27 mouse cellular contexts compared by ENCODE assay signal in the genomic region with DNA sequence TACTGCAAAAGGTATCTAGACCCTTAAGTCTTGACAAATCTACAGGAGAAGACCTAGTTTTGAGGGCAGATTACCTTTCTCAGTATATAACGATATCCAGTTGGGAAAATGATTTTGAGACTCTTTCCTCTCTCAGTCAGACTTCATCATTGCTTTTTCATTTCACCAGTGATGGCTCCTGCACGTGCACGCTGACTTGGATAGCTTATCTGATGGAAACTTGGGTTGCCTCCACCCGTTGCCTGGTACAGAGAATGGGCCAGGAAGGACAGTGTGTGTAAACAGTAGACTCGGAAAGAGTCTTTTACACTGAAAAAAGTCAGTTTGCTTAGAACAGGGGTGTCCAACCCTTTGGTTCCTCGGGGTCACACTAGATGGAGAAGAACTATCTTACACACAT.
"Had no signal": no experiment of that assay in that cellular context is flagged by ENCODE, and none has a peak within 500 bp of the region (broad histone marks: within the 10 kb centered on the region; RNA-seq: fewer than 3 reads in every experiment).

No protein-coding gene starts in this region.

- H3K9ac ChIP-seq: embryonic facial prominence, embryonic 12.5 days; embryonic facial prominence, embryonic 13.5 days; embryonic facial prominence, embryonic 15.5 days; forebrain, embryonic 12.5 days; forebrain, embryonic 13.5 days; forebrain, embryonic 15.5 days; forebrain, postnatal 0 days had no signal

- H3K27ac ChIP-seq: embryonic facial prominence, embryonic 10.5 days; embryonic facial prominence, embryonic 12.5 days; embryonic facial prominence, embryonic 13.5 days; embryonic facial prominence, embryonic 15.5 days; forebrain, embryonic 10.5 days; forebrain, embryonic 12.5 days; forebrain, embryonic 13.5 days; forebrain, embryonic 15.5 days; gastrocnemius, adult 2 months; heart, adult 2 months had no signal

- H3K9me3 ChIP-seq: embryonic facial prominence, embryonic 10.5 days; embryonic facial prominence, embryonic 12.5 days; embryonic facial prominence, embryonic 13.5 days; embryonic facial prominence, embryonic 15.5 days; forebrain, embryonic 10.5 days; forebrain, embryonic 12.5 days; forebrain, embryonic 13.5 days; forebrain, embryonic 15.5 days had no signal

- H3K4me1 ChIP-seq: embryonic facial prominence, embryonic 15.5 days; forebrain, embryonic 12.5 days had no signal

- ATAC-seq: forebrain, embryonic 13.5 days; forebrain, embryonic 14.5 days; forebrain, embryonic 15.5 days; forebrain, embryonic 16.5 days; forebrain, postnatal 0 days had no signal

- H3K4me3 ChIP-seq: embryonic facial prominence, embryonic 10.5 days; embryonic facial prominence, embryonic 12.5 days; embryonic facial prominence, embryonic 13.5 days; embryonic facial prominence, embryonic 15.5 days; erythroblast, embryonic 14.5 days; forebrain, embryonic 10.5 days; forebrain, embryonic 12.5 days; forebrain, embryonic 13.5 days; forebrain, embryonic 15.5 days; gastrocnemius, adult 2 months; heart, adult 2 months had no signal

- H3K4me2 ChIP-seq: embryonic facial prominence, embryonic 12.5 days; embryonic facial prominence, embryonic 13.5 days; embryonic facial prominence, embryonic 15.5 days; forebrain, embryonic 12.5 days; forebrain, embryonic 13.5 days; forebrain, embryonic 15.5 days had no signal

- H3K27me3 ChIP-seq: embryonic facial prominence, embryonic 12.5 days; embryonic facial prominence, embryonic 13.5 days; embryonic facial prominence, embryonic 15.5 days; forebrain, embryonic 12.5 days; forebrain, embryonic 13.5 days; forebrain, embryonic 15.5 days had no signal

- DNase-seq: cerebellum, adult 8-10 months; cerebellum, adult 9-10 months; cerebellum, adult 9-11 months; cerebellum, postnatal 10 days; cerebellum, postnatal 14 days; cerebellum, postnatal 25 days; cerebellum, postnatal 36 days; embryo, embryonic 11 days; forebrain, postnatal 0 days; gastrocnemius, adult 2 months; gastrocnemius, postnatal 10 days; gastrocnemius, postnatal 14 days; gastrocnemius, postnatal 25 days; gastrocnemius, postnatal 36 days; heart, adult 18-20 months; heart, adult 2 months had no signal

- H3K36me3 ChIP-seq: embryonic facial prominence, embryonic 15.5 days; forebrain, embryonic 12.5 days; forebrain, embryonic 15.5 days had no signal
